Mouse (Mus musculus): ENCODE results near the gene Brd2. TPM values are rescaled to one million over a fixed set of nuclear protein-coding genes. Genes with fewer than 3 reads are reported as not detected.

Brd2 gene
- polyA plus RNA-seq, 1 experiment: 85.8 TPM

- no peak for DNase-seq (ENCODE audit: low read depth, low spot score)
- WGBS: under 1% methylated on average over 38 of the region's 38 CpGs
These were observed 3.6 kb downstream of the Brd2 start for GRCm38 (mm10) chr17:34118873-34119248.

GRCm38 (mm10) chr17:34118113-34118872 lies 4.1 kb downstream of the Brd2 start:
- under 1% methylated on average over 67 of the region's 67 CpGs for WGBS
- DNase-seq (ENCODE audit: low read depth, low spot score): no peak

GRCm38 (mm10) chr17:34117421-34118112 lies 4.9 kb downstream of the Brd2 start:
- WGBS: 0% methylated on average over 5 of the region's 5 CpGs
- DNase-seq (ENCODE audit: low read depth, low spot score): no peak

- WGBS: 6% methylated on average over 7 of the region's 7 CpGs
- no peak for DNase-seq (ENCODE audit: low read depth, low spot score)
These were observed 5.6 kb downstream of the Brd2 start for GRCm38 (mm10) chr17:34116736-34117370.

GRCm38 (mm10) chr17:34114114-34114513 lies 8.3 kb downstream of the Brd2 start:
- no peak for DNase-seq (ENCODE audit: low read depth, low spot score)

GRCm38 (mm10) chr17:34110309-34110708 lies 12.1 kb downstream of the Brd2 start:
- no peak for DNase-seq (ENCODE audit: low read depth, low spot score)
- WGBS: 41% methylated on average over 8 of the region's 8 CpGs

More at GRCm38 (mm10) chr17:34114114-34114513, 8.3 kb downstream of the Brd2 start:
- WGBS: 79% methylated on average over 7 of the region's 7 CpGs

GRCm38 (mm10) chr17:34109806-34110195 lies 12.6 kb downstream of the Brd2 start:
- no peak for DNase-seq (ENCODE audit: low read depth, low spot score)
- 54% methylated on average over 3 of the region's 3 CpGs for WGBS

- 81% methylated on average over 14 of the region's 14 CpGs for WGBS
- DNase-seq (ENCODE audit: low read depth, low spot score): no peak
These were observed 13.2 kb downstream of the Brd2 start for GRCm38 (mm10) chr17:34109038-34109805.

GRCm38 (mm10) chr17:34108460-34108859 lies 14.0 kb downstream of the Brd2 start:
- no peak for DNase-seq (ENCODE audit: low read depth, low spot score)
- whole genome bisulfite sequencing: 81% methylated on average over 6 of the region's 6 CpGs

- 74% methylated on average over 7 of the region's 7 CpGs for WGBS
- DNase-seq (ENCODE audit: low read depth, low spot score): no peak
These were observed 15.1 kb downstream of the Brd2 start for GRCm38 (mm10) chr17:34107109-34107867.

- WGBS: 89% methylated on average over 7 of the region's 7 CpGs
- DNase-seq (ENCODE audit: low read depth, low spot score): no peak
These were observed 15.9 kb downstream of the Brd2 start for GRCm38 (mm10) chr17:34106555-34106954.

GRCm38 (mm10) chr17:34104804-34105203 lies 17.6 kb downstream of the Brd2 start:
- WGBS: 78% methylated on average over 9 of the region's 9 CpGs
- no peak for DNase-seq (ENCODE audit: low read depth, low spot score)

GRCm38 (mm10) chr17:34102831-34103230 lies 19.6 kb downstream of the Brd2 start:
- WGBS: 17% methylated on average over 6 of the region's 6 CpGs
- no peak for DNase-seq (ENCODE audit: low read depth, low spot score)

- no peak for DNase-seq (ENCODE audit: low read depth, low spot score)
- 5% methylated on average over 12 of the region's 12 CpGs for WGBS
These were observed 20.8 kb downstream of the Brd2 start for GRCm38 (mm10) chr17:34101604-34102032.

- 26% methylated on average over 5 of the region's 5 CpGs for WGBS
- no peak for DNase-seq (ENCODE audit: low read depth, low spot score)
These were observed 21.2 kb downstream of the Brd2 start for GRCm38 (mm10) chr17:34101185-34101584.

- no peak for DNase-seq (ENCODE audit: low read depth, low spot score)
These were observed 22.9 kb downstream of the Brd2 start for GRCm38 (mm10) chr17:34099531-34099930.

GRCm38 (mm10) chr17:34098709-34099479 lies 23.5 kb downstream of the Brd2 start:
- 25% methylated on average over 10 of the region's 10 CpGs for WGBS
- DNase-seq (ENCODE audit: low read depth, low spot score): no peak

More at GRCm38 (mm10) chr17:34099531-34099930, 22.9 kb downstream of the Brd2 start:
- WGBS: 23% methylated on average over 5 of the region's 5 CpGs

GRCm38 (mm10) chr17:34097272-34097671 lies 25.2 kb downstream of the Brd2 start:
- WGBS: 78% methylated on average over 5 of the region's 5 CpGs
- no peak for DNase-seq (ENCODE audit: low read depth, low spot score)
